Mouse (Mus musculus): ENCODE results near the gene Krtap4-13.

DNA sequence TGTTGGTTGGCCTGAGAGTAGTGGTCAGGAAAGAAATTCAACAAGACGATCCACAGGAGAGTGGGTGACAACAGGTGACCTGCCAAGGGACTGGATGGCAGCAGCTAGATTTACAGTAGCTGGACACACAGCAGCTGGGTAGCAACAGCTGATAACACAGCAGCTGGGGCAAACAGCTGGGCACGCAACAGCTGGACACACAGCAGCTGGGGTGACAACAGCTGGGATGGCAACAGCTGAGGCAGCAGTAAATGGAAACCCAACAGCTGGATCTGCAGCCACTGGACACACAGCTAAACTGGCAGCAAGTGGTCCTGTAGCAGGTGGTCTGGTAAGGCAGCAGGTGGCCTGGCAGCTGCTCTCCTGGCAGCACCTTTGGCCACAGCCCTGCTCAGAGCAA lies 37.1 kb upstream of the Krtap4-13 start:
- TF ChIP-seq CTCF (IDR thresholded peaks at IDR 0.05; ENCODE audit: extremely low read depth, insufficient read depth, low read length) (no peak), POLR2A (IDR thresholded peaks at IDR 0.05; ENCODE audit: extremely low read depth, insufficient read depth, low read length) (no peak)

All from cortical plate, adult 2 months (tissue).